Mouse (Mus musculus) 416B (cell line): ENCODE results near the gene Taz.
A peak's percentile ranks its signal among the peaks of the same experiment; 100 is the strongest.

Experiments used
- DNase-seq: peaks from one replicate; pipeline ENCODE4 v3.0.0; 2011; ENCODE audit warnings: low read depth

The Taz gene

DNA sequence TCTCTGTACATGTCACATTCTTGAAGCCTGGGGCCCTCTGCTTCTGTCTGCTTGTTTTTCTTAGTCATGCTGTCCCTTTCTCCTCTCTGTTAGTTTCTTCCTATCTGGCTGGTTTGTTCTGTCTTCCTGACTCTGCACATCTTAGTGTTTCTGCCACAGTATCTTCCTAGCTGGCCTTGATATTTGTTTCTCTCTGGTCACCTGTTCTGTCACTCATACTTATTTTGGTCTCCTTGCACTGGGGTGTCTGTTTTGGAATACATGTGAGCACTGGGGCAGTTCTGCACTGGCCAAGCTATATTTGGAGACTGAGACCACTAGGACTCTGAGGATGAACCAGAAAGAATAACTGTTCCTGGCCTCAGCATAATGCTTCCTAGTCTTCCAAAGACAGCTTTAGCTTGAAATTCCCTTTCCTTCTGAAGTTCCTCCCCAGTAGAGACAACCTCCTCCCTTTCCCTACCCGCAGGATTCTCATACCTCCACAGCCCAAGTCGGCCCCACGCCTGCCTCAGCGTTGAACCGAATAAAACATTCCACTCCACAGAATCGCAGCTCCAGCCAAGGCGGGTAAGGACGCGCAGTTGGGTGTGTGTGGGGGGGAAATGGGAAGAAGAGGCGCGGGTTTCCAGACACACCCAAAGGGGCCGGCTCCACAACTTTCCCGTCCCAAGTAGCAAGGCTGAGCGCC, 526 bp upstream of the Taz start:
- DNase-seq: no peak

GRCm38 (mm10) chrX:74282395-74283091, 831 bp downstream of the Taz start:
- peak; percentile 93 for DNase-seq

- DNase-seq: no peak
Observed at GRCm38 (mm10) chrX:74283092-74283437, 1.4 kb downstream of the Taz start.

DNA sequence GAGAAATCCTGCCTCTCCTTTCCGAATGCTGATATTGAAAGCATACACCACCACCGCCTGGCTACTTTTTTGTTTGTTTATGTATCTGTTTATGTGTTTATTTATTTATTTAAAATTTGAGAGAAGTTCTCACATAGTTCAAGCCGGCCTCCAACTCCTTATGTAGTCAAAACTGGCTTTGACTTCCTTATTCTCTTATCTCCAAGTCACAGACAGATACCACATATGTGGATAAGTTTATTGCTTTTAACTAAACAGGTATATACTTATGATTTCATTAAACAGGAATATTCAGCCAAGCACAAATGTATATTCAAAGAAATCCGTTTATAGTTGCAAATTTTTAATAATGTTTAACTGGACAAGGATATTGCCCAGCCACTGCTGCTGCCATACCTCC, 11.7 kb downstream of the Taz start:
- no peak for DNase-seq

- DNase-seq: peak; percentile 95
Observed at GRCm38 (mm10) chrX:74296538-74297448, 15.1 kb downstream of the Taz start, which contains the start of gene Atp6ap1. Atp6ap1 (plus strand) TSS chrX:74297097.

DNA sequence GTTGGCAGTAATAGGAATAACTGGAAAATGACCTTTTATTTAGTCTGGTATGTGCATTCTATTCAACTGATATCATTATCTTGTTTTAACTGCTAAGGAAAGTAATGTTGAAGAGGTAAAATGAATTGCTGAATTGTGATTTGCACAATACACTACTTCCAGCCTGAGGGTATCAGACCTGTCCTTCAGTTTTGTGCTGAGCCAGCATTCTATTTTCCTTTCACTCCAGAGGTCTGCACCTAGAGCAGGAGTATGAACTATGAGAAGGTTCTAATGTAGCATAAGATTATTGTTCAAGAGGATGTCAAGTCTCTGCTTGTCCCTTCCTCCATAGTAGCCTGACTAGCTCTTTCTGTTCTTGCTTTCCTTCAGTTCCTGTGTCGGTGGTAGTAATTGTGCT, 16.6 kb downstream of the Taz start:
- no peak for DNase-seq

DNA sequence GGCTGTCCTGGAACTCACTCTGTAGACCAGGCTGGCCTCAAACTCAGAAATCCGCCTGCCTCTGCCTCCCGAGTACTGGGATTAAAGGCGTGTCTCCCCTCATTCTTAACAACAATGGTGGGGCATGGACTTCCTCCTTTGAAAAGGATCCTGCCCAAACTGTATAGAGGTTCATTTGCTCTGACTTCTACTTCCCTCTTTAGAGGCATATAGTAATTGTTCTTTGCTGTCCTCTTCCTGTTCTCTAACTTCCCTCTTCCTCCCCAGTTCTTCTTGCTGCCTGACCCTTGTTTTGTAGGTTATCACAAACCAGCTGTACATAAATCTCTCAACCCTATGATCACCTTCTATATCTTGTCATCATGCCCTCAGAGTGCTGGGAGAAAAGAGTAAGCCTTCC, 18.0 kb downstream of the Taz start:
- no peak for DNase-seq

DNA sequence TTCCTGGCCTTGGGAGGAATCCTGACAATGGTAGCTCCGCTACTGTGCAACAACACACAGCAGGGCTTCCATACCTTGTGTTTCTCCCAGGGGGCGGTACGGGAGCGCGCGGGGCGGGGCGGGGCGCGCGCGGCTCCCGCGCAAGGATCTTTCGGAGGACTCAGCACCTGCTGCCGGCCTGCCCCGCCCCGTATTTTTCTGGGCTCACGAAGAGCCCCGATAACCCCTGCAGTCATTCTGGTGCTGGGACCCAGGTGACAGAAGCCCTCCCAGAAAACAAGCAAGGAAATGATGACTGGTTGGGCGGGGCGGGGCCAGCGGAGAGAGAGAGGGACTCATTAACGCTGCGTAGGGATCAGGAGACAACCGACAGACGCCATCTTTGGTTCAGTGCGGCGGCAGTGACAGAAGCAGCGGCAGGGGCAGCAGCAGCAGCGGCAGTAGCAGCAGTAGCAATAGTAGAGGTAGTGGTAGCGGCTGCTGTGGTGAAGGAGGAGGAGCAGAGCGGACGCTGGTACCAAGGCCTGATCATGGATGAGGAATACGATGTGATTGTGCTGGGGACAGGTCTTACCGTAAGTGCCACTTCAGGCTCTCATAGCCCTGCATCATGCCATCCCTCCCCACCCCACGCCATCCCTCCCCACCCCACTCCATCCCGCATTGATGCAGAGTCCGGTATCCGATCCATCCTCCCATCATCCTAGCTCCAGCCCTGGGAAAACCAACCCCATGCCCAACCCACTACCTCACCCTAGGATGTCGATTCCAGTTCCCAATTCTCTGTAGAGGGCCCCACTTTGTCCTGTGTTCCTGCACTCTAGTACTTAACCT, 23.4 kb downstream of the Taz start, which contains the start of gene Gdi1:
Gdi1 (plus strand) TSS at position 132 of the 834 bp plus-strand sequence.
- peak; percentile 78 for DNase-seq

DNA sequence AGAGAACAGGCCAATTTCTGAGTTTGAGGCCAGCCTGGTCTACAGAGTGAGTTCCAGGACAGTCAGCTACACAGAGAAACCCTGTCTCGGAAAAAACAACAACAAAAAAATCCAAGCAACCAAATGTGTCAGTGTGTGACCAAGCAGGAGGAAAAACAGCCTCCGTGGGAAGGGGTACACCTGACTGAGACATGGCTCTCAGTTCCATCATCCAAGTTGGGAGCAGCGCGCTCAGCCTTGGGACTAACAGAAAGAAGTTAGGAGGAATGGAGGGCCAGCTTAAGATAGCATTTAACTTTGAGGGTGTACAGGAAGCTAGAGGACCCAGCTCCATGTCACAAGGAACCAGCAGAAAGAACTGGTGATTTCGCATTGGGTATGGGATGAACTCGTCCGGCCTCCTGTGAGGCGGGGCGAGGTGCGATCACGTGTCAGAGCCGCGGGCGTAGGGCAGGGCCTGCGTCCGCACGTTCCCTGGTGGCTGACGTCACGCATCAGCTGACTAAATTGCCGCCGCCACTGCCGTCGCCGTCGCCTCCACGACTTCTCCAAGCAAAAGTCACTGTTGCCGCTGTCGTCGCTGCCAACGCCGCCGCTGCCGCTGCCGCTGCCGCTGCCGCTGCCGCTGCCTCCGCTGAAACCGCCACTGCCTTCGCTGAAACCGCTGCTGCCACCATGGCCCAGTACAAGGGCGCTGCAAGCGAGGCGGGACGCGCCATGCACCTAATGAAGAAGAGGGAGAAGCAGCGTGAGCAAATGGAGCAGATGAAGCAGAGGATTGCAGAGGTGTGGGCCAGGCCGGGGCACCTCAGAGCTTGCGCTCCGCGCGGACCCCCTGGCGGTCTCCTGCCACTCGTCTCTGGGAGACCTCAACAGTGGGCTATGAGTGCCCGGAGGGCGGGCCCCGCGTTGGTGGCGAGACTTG, 31.1 kb downstream of the Taz start, which contains the start of gene Fam50a:
Fam50a (plus strand) TSS at position 494 of the 925 bp plus-strand sequence.
- DNase-seq: peak; percentile 91

GRCm38 (mm10) chrX:74328725-74329161, 47.0 kb downstream of the Taz start, which contains the start of gene Plxna3:
Plxna3 (plus strand) TSS chrX:74329066.
- no peak for DNase-seq

GRCm38 (mm10) chrX:74329215-74329671, 47.5 kb downstream of the Taz start:
- no peak for DNase-seq

DNA sequence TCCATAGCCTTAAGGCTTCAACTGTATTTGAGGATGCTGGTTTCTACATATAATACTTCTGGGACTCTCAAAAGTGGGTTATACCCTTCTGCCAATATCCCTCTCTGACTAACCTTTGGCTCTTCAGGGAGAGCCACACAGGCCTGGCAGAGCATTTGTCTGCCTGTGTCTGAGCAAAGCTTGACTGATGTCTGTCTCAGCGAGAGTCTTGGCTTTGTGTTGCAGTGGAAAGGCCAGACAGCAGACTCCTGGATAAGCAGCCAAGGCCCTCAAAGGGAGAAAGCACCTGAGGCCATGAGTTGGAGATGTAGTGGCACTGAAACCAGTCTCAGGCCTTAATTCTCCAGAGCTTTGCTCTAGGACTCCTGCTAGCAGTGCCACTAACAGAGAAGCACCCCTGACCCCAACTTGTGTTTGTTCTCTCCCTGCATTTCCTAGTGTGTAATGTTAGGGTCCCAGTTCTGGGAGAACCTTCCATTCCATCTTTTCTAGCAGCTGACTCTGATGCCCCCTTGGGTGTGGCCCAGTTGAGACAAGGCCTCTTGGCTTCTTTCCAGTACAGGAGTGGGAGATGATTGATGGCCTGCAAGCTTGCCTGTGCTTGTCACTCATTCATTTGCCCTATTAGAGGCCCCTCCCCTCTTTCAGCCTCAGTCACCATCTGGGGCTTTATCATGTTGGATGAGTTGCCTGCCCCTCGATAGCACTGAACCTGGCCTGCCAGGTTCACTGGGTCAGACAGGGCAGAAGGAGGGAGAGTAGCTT, 48.6 kb downstream of the Taz start:
- DNase-seq: no peak
